Mouse (Mus musculus): ENCODE results near the gene Khdc3.
A peak's percentile ranks its signal among the peaks of the same experiment; 100 is the strongest.
"Not testable (repeated sequence)": the region's sequence is repeated elsewhere in the genome, so short reads cannot be mapped to it uniquely, and the experiment has no call there.

Khdc3 gene

DNA sequence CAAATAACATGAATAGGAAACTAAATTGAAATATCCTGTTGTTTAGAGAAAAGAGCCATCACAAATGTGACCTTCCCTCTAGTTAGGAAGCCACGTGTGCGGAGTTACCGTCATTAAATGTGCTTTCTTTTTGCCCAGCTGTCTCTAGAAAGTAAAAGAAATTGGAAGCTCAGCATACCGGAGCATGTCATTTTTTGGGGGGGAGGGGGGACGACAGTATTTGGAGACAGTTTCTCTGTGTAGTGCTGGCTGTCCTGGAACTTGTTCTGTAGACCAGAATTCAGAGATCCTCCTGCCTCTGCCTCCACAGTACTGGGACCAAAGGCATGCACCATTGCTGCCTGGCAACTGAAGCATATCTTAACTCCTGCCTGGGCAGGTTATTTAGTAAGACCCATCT is at the start of gene Khdc3:
TSS of gene Khdc3 (plus strand) at position 301 of the 400 bp plus-strand sequence.
- no peak for DNase-seq

DNA sequence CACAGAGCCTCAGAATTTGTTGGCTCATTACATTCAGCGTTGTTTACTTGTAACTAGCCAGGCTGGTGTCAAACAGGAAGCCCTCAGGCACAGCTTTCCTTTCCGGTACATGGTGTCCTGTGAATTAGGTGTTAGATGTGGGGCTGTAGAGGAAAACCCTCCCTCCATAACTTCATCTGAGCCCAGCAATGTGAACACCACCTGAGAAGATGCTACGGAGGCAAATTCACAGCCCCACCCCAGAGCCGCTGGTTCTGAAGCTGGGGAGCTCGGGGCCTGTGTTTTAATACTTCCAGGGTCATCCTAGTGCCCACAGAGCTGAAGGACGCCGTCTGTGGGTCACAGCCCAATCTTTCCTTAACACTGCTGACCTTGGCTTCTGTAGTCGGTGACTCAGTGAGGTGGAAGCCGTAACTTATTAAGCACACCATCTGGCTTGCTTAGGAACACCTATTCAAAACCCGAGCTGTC is 46.2 kb upstream of the Khdc3 start:
- no peak for DNase-seq

DNA sequence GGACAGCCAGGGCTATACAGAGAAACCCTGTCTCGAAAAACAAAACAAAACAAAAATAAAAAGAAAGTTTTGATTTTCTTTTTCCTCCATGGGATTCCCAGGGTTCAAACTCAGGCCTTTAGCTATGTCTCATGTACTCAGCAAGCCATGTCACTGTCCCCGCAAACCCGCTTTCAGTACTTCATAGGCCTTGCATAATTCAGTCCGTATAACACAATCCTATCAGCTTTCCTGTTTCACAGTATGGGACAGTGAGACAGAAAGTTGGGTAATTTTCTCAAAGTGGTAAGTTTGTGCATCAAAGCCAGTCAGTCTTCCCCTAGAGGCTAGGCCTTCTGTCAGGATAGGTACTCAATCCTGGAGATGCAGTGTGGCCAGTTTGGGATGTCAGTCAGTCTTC is 42.4 kb upstream of the Khdc3 start:
- DNase-seq = no peak

DNA sequence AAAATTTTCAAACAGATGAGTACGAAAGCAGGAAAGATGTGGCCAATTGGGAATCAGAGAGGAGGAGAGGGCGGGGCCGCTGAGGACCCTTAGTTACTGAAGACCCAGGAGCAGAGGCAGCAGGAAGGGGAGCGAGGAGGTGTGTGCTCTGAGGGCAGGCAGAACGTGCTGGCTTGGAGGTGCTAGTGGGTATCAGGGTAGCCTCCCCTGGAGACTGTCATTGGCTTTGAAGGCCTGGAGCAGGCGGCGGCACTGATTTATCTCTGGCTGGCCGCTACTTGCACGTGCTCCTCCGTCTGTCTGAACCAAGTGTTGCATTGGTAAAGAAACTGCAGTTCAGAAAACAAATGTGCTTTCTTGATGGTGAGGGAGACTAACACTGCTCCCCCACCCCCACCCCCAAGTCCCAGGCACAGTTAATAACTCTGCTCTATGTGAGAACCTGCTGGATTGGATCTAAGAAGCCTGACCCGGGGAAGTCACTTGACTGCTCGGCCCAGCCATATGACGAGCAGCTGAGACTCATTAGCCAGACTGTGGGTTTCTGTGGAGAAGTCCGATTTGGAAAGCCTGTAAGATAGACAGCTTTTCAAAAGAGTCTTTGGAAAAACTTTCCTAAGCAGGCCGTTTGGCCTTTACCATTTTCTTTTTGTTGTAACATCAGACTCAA is 37.9 kb upstream of the Khdc3 start:
- DNase-seq = no peak

DNA sequence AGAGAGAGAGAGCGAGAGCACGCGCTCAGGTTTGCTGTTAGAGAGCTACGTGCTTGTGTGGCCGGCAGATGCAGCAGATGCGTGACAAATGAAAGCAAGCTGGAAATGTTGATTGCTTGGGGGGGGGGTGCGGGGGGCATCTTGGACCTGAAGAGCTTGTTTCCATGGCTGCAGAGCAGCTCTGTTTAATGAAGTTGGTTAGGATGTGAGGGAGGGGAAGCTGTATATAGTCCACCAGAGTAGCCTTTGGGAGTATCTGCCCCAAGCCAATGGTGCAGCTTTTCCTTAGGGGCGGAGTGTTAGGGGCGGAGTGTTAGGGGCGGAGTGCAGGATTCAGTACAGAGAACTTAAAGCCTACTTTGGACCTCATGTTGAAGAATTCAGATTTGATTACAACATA is 34.5 kb upstream of the Khdc3 start:
- DNase-seq = no peak

DNA sequence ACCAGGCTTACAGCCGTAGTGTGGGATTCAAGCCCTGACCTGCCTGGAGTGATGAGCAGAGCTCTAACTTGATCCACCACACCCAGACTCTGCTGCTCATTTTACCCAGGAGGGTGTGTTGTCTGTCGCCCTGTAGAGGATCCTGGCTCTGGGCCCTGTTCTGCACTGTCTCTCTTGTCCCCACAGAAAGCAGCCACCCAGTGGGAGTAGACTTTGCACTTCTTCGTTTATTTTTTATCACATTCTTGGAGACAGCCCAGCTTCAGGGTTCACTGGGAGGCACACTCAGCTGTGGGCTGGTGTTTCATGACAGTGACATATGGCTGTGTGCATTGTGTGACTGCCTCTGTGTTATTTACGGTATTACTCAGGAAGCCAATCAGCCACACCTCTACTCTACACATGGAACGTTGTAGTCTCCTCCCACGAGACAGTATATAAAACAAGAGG is 33.4 kb upstream of the Khdc3 start:
- no peak for DNase-seq

DNA sequence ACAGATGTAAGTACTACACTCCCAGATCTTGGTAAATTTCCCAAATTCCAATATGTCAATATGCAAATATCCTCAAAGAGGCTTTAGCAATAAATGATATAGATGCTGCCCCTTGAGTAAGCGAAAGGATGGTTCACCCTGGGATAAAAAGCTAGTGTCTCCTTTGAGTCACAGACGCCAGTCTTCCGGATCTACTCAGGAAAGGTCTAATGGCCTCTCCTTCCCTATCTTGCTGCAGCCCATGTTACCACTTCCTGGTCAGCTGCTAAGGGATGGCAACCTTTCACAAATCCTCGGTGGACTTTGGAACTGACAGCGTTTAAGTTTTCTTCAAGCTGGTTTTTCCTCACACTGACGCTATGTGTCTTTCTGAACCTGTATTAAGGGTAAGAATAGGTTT is 32.9 kb upstream of the Khdc3 start:
- no peak for DNase-seq

DNA sequence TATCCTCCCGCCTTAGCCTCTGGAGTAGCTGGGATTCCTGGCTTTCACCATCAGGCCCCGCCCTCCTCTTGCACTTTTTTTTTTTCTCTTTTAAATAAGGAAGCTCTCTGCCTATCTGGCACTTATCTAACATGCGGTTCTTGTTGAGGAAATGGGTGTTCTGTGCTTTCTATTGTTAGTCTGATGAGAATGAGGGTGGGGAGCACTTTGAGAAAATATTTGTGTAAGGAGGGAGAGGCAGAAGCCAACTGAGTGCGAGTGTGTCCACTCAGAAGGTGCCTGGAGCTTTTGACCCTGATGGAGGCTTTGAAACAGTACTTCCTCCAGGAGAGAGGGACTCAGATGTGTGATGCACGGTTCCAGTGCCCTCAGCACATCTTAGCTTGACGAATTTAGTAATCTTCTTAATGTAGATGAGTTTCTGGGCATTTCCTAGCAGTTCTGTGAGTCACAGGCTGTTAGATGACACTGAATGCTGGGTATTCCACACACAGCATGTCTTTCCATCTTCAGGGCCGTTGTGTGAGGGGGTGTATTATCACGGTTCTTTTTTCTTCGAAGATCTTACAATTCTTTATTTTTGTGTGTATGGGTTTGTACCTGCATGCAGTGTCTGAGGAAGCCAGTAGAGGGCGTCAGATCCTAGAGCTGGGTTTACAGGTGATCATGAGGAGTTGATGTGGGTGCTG is 30.5 kb upstream of the Khdc3 start:
- DNase-seq = no peak

DNA sequence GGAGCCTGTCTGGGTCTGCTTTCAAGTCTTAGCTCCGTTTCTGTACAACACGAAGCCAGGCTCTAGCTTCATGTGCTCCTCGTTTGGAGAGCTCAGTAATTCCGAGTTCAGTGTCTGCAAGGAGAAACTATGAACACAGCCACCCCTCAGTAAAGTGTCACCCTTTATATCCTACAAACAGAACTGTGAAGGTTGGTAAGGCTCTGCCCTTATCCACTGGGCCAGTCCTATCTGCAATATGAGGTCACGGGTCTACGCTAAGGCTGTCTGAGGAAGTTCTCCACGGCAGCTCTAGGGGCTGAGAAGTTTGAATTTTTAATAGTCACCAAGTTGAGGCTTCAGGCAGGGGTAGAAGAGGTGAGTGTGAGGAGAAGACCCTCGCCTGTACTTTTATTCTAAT is 29.2 kb upstream of the Khdc3 start:
- DNase-seq = no peak

DNA sequence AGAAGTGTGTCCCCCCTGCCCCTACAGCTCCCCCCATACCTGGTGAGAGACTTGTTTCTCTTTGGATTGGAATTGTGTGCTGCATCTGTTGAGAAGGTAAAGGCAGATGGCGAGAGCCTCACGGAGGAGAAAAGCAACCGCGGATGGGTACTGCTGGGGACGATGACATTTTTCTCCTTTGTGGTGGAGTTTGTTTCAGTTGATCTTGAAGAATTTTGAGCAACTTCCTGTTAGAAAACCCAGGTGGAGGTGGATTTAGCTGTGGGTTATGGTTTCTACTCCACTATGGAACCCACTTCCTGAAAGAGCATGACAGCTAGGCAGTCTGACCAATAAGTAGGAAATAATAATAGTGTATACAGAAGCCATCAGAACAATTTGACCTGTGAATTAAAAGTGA is 28.5 kb upstream of the Khdc3 start:
- no peak for DNase-seq

DNA sequence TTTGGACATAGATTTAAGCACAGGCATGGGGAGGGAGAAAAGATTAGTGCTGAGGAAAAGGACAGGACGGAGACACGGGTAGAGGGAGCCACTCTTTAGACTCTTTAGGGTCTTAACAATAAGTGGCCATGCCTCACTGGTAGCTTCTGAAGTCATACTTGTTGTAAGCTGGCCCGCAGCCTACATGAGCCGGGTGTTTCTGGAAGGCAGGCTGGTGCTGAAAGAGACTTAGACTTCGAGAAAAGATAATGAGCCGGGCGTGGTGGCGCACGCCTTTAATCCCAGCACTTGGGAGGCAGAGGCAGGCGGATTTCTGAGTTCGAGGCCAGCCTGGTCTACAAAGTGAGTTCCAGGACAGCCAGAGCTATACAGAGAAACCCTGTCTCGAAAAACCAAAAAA is 22.3 kb upstream of the Khdc3 start:
- DNase-seq = not testable (repeated sequence)

DNA sequence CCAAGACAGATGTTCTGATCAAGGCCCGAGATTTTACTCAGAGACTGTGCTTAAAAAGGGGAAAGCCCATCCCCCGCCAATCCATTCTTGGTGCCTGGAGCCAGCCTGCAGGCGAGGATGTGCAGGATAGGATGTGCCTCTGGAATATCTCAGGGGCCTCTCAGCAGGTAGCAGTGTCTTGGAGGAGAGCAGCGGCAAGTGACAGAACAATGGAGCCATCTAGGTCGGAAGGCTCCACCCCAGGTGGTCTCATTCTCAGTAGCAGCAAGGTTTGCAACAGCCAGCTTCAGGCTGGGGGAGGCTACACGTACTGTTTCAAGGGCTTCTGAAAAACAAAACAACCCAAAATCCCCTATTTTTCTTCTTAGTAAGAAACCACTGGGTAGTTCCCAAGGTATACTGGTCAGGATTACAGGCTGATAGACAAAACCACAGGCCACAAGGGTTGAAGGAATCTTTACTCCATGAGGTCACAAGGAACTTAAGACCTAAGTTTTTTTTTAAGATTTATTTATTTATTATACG is 21.8 kb upstream of the Khdc3 start:
- DNase-seq = no peak

DNA sequence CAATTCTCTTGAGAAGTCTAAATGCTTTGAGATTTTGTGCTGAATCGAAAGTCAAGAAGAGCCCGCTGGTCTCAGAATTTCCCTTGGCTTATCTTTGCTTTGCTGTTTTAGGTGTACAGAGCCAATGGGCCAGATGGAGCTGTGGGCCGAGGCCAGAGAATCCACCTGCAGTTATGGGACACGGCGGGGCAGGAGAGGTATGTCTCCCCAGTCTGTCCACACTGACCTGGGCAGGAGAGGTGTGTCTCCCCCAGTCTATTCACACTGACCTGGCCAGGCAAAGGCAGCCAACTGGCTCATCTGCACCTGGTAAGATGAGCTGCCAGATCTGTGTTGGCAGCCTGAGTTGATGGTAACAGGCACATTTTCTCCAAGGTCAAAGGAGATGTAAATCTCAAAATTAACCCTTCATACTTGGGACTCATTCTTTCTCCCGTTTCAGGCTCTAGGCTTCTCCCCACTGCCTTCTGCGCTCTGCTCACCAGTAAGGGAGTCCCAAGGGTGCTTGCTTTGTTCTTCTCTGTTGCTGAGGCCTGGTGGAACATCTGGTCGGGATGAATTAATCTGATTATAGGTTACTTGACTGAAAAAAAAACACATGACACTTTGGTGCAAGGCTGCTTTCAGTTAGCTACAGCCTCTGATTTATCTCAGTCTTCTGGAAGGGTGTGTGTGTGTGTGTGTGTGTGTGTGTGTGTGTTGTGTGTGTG is 19.2 kb upstream of the Khdc3 start:
- DNase-seq = peak; percentile 80 to 85

DNA sequence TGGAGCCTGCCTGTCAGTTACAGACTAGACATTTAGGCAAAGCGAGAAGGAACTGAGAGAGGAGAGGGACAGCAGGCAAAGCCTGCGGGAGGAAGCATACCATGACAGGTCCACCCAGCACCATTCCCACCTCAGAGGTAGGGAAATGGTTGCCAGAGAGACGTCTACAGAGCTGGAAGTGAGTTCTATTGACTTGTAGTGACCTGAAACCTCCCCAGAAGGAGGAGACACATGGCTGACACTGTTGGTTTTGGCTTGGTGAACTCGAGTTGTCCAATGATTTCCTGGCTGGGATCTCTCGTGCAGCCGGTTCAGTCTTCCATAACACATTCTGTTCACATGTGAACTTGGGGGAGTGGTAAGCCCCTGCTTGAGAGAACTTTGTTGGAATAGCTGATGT is 17.7 kb upstream of the Khdc3 start:
- no peak for DNase-seq

DNA sequence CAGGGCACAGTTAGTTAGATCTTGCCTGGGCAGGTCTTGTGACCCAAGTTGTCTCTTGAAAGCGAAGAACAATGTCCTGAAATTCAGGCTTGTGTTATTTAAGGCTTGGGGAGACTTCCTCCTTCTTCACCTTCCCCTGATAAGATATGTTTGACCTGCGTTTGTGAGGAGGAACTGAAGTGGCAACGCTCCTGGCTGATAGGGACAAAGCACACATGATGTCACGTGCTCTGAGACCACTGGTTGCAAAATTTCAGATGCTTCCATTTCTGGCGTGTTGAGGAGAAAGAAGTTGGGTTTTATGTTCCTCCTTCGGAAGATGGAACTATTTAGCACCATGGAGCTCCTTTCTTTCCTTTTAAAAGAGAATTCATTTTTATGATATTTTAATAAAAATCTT is 15.8 kb upstream of the Khdc3 start:
- DNase-seq = no peak

DNA sequence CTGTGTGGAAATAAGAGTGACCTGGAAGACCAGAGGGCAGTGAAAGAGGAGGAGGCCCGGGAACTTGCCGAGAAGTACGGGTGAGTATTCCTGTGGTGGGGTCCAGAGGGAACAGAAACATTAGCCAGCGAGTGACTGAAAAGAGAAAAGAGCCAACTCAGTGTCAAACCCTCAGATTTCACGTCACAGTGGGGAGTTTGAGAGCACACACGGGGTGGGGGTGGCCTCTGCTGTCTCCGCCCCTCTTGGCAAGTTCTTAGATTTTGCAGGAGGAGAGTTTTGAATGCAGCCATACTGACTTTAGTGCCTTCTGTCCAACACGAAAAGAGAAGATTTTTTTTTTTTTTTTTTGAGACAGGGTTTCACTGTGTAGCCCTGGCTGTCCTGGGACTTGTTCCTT is 14.5 kb upstream of the Khdc3 start:
- no peak for DNase-seq

DNA sequence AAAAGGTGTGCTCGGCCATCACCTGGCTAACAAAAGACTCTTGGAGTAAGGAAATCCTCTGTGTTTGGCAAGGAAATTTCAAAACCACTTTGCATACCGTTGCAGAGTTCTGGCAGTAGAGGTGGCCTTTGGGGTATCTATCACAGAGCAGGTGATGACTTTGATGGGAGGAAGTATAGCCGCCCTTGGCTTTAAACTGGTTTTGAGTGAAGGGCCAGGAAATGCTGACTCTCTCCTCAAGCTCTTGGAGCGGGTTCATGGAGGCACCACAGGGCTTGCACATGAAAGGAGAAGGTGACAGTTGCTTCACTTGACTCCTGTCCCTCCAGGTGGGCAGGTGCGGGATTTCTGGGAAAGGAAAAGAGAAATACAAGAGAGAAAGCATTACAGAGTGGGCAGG is 14.1 kb upstream of the Khdc3 start:
- DNase-seq = no peak

DNA sequence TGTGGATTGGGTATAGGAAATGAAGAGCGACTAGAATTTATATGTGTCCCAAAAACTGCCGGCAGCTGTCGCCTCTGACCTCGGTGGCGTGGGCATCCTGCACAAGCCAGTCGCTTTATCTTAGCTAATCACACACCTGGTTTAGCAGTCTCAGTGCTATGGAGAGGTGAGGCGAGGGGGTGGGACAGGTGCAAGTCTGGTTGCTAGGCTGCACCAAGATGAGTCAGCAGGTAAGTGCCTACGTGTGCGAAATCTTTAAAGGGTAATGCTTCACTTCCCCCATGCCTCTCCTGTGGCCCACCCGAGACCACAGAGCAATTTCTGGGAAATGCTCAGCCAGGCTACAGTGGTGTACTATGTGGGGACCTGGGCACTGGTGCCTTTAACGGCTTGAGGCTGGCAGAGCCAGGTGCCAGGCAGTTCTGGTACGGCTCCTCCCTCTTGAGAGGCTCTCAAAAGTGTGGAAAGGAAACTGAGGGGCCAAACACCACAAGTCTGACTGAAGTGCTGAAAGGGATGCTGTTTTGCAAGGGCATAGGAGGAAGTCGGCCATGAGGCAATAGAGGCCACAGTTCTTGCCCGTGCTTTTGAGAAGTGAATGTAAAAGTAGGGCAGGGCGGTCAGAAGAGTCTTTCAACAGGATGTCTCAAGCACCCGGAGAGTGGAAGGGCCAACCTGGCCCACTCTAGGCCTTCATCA is 12.3 kb upstream of the Khdc3 start:
- DNase-seq = no peak

DNA sequence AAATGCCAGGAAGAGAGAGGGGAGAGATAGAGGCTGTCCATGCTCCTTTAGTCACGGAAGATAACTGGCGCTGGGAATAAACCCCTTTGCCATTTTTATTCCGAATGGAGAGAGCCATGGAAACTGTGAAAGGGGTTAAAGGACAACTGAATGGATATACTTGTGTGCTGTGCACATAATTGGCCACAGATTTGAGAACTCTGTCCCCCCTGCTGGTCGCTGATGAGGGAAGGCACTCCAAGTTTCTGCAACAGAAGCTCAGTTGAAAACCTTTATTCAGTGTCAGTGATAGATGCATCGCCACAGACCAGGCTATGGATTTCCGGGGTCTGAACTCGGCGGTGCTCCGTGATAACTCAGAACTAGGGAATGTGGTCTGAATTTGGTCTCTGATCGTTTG is 11.5 kb upstream of the Khdc3 start:
- no peak for DNase-seq

DNA sequence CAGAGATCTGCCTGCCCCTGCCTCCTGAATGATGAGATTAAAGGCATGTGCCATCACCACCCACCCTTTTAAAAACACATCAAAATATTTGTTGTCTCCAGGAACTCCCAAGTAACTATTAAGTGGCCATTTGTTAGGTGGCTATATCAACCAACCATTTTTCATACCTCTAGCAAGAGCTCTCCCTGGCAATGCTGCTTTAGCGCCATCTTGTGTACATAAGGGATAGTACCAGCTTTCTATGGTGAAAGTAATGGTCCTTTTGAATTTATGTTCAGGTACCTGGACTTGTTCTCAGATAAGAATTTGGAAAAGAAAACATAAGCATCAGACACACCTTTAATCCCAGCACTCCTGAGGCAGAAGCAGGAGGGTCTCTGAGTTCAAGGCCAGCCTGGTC is 9.9 kb upstream of the Khdc3 start:
- DNase-seq = peak in 1 of 2 experiments; percentile 49

DNA sequence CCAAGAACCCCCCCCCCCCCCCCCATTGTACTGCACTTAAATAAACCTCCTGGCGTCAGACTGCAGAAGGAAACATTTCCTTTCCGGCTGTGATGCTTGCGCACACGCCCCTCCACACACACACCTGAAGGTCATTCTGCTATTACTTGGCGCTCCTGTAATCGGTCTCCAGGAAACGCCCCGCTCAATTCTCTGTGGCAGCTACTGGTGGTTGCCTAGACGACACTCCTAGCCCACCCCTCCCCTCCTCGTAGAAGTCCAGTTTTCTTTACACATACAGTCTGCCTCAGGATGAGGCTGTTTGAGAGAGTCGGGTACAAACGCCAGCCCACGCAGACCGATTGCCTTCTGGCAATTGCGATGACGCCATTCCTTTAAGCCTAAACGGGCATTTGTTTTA is 7.1 kb upstream of the Khdc3 start:
- DNase-seq = no peak

DNA sequence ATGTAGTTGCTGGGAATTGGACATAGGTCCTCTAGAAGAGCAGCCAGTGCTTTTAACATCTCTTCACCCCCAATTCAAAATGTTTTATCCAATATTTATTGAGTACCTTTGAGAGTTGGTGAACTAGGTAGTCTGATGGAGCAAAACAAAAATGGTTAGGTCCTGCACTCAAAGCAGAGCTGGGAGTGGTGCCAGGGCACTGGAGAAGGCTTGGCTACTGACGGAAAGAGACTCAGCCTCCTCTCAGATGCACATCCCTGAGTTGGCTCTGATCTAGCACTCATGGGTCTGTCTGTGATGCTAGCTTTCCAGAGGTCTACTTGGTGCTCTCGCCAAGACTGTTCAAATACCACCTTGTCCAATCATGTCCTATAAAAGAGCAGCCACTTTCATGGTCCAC is 3.7 kb upstream of the Khdc3 start:
- no peak for DNase-seq

DNA sequence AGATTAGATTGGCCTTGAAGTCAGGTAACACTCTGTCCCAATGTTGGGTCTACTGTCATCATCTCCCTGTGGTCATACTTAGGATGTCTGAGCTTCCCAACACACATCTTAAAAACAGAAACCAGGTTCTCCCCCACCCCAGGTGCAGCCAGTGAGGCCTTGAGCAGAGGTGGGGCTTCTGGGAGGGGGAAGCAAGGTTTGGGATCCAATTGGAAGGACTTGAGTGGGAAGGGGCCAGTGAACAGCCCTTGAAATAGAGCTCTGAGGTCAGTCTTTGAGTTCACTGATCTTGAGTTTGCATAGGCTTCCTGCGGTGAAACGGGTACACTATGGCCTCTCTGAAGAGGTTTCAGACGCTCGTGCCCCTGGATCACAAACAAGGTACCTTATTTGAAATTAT is 545 bp downstream of the Khdc3 start, which contains the start of gene Gm20509:
TSS of gene Gm20509 (plus strand) at position 290 of the 400 bp plus-strand sequence.
- DNase-seq = no peak
